Mouse (Mus musculus) bone marrow macrophage, adult 2 months (primary cell): ENCODE data around the gene Nhlh1. TPM values are rescaled to one million over a fixed set of nuclear protein-coding genes. Genes with fewer than 3 reads are reported as not detected.

Source experiments
- H3K27ac ChIP-seq: 2 replicates; pipeline ENCODE4 v1.5.1; 2012; ENCODE audit warnings: low read depth, low read length; ENCODE audit not compliant: insufficient read depth
- H3K4me1 ChIP-seq: 2 replicates; pipeline ENCODE4 v1.6.1; 2012; ENCODE audit warnings: low read length; ENCODE audit not compliant: control insufficient read depth, insufficient read depth
- H3K4me3 ChIP-seq: 2 replicates; pipeline ENCODE4 v1.5.1; 2012; ENCODE audit warnings: mild to moderate bottlenecking, low read length, moderate library complexity; ENCODE audit not compliant: insufficient read depth
- CTCF ChIP-seq: IDR thresholded peaks from 2 replicates; pipeline ENCODE4 v1.5.1; 2012; ENCODE audit warnings: low read depth, mild to moderate bottlenecking, low read length, moderate library complexity
- POLR2A ChIP-seq: IDR thresholded peaks from 2 replicates; pipeline ENCODE4 v1.6.1; 2012; ENCODE audit warnings: mild to moderate bottlenecking, low read depth, low read length, borderline replicate concordance
- polyA plus RNA-seq: library from polyadenylated mRNA; stranded (reverse); fragments of >200 nt; gene quantifications from 2 replicates; pipeline ENCODE4 v1.2.4, GENCODE M21; 2012; ENCODE audit not compliant: missing spikeins, insufficient read depth, insufficient read length

Gene Nhlh1
- polyA plus RNA-seq, 1 experiment: not detected

DNA sequence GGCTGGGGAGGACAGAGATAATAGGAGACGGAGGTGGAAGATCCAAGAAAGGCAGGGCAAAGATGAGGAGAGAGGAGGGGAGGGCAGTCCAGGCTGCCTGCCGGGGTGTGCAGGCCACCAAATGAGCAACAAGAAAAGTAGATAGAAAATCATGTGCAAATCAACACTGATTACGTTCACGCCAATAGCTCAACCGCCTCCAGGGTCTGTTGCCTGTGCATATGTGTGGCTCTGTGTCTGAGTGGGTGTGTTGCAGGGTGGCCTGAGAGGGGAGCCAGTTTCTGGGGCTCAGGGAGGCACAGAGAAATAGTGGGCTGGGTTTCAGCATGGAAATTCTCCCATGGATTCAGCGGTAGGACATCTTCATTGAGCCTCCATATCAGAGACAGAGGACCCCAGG, 948 bp upstream of the Nhlh1 start:
- TF ChIP-seq CTCF (no peak), POLR2A (no peak)
- Histone ChIP-seq H3K27ac (no peak overlapping the region), H3K4me3 (no peak overlapping the region), H3K4me1 (peaks cover 4% of the 10 kb centered on the region; the same call in 1 of the 2 replicates)

DNA sequence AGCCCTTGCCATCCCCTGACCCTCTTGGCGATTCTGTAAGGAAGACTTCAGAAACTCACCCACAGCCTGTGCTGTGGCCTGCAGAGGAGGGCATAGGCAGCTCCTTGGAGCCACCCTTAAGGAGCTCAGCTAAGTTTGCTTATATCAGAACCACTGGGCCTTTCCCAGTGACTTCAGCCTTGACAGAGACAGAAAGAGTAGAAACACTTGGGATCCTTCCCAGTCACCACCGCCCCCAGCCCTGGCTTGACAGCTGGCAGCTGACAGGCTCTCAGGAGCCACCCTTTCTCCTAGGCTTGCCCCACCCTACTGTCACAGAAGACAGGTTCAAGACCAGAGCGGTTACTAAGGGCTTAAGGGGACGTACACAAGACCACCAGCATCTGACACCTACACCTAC, 1.1 kb downstream of the Nhlh1 start:
- no peak overlapping the region for H3K4me3 ChIP-seq
- no peaks in the 10 kb centered on the region; the same call in 1 of the 2 replicates for H3K4me1 ChIP-seq
- TF ChIP-seq CTCF (no peak), POLR2A (no peak)
- no peak overlapping the region for H3K27ac ChIP-seq

DNA sequence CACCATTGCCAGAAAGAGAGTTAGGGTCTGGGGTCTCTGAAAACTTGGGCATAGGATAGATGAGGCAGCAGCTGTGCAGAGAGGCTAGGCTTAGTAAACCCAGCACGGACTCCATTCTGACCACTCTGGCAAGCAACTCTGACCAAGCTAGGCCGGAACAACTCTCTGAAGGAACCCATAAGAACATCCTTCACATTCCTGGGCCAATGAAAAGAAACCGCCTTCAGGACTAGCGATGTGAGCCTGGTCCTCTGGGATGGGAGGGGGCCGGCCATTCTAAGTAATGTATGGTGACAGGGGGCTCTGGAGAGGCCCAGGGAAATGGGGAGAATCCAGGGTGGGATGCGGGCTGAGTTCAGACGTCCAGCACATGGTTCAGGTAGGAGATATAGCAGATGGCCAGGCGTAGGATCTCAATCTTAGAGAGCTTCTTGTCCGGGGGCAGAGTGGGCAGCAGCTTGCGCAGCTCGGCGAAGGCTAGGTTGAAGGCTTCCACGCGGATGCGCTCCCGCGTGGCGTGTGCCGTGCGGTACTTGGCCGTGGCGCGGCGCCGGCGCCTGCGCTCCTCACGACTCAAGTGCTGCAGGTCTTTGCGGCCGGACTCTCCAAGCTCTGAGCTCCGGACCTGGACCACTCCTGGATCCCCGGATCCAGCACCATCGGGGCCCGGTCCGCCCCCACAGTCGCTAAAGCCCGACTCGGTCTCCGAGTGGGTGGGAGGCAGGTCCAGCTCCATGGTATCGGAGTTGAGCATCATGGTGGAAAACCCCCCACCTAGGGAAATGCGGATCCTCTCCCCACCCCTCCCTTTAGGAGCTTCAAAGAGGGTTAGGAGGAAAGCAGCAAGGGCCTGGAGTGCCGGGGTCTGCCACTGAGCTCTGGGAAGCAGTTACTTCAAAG, 3.6 kb downstream of the Nhlh1 start:
- Histone ChIP-seq H3K4me1 (no peaks in the 10 kb centered on the region), H3K27ac (no peak overlapping the region), H3K4me3 (no peak overlapping the region)
- TF ChIP-seq POLR2A: no peak
- TF ChIP-seq CTCF: no peak

DNA sequence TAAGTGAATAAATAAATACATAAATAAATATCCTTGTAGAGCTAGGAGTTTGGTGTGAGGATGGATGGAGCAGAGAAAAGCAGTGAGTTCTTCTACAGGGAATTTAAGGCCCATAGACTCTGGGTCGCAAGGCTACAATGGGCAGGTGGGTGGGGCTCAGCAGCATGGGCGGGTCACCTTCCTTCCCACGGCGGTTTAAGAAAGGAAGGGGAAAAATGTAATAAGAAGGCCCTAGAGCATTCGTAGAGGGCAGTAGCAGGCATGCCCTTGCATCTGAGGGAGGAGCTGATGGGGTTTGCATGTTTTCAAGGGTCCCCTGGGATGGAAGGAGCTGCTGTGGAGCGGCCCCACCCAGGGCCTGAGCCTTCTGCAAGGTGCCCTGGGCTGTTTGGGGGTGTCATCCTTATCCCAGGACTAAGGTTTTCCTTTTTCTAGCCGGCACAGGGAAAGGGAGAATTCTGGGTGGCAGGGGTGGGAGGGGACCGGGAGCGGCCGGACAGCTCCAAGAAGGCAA, 4.5 kb downstream of the Nhlh1 start:
- Histone ChIP-seq H3K4me1 (0 out of 2 replicates have a peak, but pooled peaks cover 3% of the 10 kb centered on the region), H3K4me3 (no peak overlapping the region), H3K27ac (no peak overlapping the region)
- TF ChIP-seq POLR2A (no peak), CTCF (no peak)

DNA sequence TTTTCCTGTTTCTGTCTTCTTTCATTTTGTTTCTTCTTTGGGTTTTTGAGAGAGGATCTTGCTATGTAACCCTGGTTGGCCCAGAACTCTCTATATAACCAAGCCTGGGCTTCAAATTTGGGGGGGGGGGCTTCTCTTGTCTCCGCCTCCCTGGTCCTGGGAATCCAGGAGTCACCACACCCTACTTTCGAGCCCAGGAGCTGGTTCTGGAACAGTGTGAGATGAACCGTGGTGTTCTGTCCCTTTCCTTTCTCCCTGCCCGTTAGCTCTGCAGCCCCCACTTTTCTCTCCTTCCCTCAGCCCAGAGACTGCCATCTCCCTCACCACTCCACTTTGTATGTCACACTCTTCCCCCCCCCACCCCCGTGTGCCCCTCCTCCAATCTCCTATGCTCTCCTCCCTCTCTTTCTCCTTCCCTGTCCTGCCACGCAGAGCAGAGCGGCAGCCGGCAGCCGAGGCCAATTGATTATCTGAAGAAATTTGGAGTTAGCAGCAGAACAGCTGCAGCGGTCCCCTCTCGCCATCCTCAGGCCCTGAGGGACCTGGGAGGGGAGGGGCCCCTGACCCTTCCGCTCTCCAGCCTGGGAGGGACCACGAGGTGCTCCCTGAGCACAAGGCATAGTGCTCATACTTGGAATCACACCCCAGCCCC, 8.1 kb downstream of the Nhlh1 start:
- 0 out of 2 replicates have a peak, but pooled peaks cover 3% of the 10 kb centered on the region for H3K4me1 ChIP-seq
- TF ChIP-seq CTCF (no peak), POLR2A (no peak)
- no peak overlapping the region for H3K4me3 ChIP-seq
- H3K27ac ChIP-seq: no peak overlapping the region

DNA sequence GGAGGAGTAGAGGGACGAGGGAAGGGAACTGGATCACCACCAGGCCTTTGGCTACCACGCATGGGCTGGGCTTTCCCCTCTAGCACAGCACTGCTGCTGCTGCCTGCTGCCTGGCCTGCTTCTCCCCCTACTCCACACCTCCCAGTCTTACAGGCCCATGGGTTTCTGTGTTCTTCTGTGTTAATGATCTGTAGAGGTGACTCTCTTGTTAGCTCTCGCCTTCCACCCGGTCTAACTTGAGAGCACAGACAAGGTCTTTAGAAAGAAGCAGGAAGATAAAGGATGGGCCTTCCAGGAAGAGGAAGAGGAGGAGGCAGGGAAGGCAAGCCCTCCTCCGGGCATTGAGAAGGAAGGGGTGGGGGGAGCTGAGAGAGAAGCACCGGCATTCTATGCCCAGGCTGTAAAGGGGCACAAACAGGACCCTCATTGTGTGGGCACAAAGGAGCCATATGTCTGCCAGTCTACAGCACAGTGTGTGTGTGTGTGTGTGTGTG, 9.1 kb downstream of the Nhlh1 start:
- Histone ChIP-seq H3K4me3 (peak overlapping the region; percentile 30; the same call in 1 of the 2 replicates), H3K27ac (no peak overlapping the region), H3K4me1 (0 out of 2 replicates have a peak, but pooled peaks cover 3% of the 10 kb centered on the region)
- TF ChIP-seq POLR2A (no peak), CTCF (no peak)

DNA sequence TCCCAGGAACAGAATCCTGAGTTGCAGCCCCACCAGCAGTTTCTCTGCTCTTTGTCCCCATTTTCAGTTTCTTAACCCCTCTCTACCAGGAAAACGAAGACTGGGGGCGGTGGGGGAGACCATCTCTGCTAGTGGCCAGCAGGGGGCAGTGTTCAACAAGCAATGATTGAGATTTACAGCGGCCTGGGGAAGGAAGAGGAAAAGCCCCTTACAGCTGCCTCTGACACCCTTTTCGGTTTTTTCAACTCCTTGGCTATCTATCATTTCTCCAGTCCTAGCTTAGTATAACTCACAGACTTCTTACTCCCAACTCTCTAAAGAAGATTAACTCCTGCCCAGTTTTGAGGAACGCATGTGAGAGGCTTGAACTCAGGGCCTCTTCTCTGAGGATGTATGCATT, 10.4 kb downstream of the Nhlh1 start:
- Histone ChIP-seq H3K4me1 (0 out of 2 replicates have a peak, but pooled peaks cover 3% of the 10 kb centered on the region), H3K4me3 (no peak overlapping the region), H3K27ac (no peak overlapping the region)
- no peak for TF ChIP-seq POLR2A
- TF ChIP-seq CTCF: peak; percentile 99

DNA sequence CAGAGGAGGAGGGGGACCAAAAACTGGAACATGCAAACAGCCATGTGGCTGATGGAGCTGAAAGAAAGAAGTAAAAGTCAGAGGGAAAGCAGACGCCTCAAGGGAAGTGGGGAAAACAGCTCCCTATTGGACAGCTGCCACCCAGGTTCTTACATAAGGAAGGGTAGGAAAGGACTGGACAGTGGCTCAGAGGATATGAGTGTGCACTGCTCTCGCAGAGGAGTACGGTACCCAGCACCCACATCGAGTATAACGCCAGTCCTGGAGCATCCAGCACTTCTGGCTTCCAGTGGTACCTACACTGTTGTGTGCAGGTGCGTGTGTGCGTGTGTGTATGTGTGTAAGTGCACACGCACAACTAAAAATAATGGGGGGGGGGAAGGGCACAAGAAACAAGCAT, 11.0 kb downstream of the Nhlh1 start:
- Histone ChIP-seq H3K4me3 (no peak overlapping the region), H3K27ac (no peak overlapping the region), H3K4me1 (0 out of 2 replicates have a peak, but pooled peaks cover 3% of the 10 kb centered on the region)
- TF ChIP-seq POLR2A (no peak), CTCF (no peak)

DNA sequence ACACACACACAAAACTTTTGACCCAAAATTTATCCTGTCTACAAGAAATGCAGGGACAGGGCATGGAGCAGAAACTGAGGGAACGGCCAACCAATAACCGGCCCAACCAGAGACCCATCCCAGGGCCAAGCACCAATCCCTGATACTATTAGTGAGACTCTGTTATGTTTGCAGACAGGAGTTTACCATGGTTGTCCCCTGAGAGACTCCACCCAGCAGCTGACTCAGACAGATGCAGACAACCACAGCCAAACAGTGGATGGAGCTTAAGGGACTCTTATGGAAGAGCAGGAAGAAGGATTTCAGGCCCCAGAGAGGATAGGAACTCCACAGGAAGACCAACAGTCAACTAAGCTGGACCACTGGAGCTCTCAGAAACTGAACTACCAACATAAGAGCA, 27.5 kb downstream of the Nhlh1 start:
- TF ChIP-seq POLR2A: no peak
- TF ChIP-seq CTCF: no peak
- H3K4me3 ChIP-seq: no peak overlapping the region

DNA sequence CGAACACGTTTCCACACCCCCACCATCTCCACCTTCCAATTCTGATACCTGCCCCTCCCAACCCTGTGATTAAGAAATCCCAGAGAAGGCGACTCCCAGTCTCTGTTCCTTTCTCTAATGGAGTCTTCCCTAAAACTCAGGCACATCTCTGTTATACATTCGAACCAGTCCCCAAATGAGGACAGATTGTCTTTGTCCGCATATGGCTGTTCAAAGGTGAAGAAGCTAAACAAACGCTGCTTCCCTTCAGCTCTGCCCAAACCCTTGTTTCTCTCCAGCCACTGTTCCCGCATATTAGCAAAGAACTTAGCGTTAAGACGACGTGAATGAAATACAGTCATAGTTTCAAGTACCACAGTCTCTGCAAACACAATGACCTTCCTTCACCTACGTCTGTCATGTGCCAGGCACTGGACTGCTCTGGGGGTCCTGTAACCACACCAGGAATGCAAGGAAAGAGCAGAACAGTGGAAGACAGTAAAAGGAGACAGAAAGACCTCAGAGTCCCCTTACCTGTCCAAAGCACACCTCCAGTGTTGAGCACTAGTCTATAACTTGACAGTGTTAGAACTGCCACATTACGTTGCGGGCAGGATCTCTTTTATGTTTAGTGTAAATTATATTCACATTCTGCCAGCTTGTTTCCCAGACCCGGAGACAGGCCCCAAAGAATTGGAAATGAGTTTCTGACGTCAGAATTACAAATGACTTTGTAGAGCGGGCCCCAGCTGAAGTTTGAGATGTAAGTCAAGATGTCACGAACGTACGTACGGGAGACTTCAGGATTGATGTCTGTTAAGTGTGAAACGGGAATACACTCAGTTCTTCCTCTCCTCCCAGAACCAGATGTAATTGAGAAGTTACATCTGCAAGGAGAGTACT, 28.7 kb downstream of the Nhlh1 start, which contains the start of gene Vangl2:
Gene Vangl2, minus strand, starts transcription at position 51 of the 882 bp plus-strand sequence.
- no peak for TF ChIP-seq POLR2A
- no peak for TF ChIP-seq CTCF
- Histone ChIP-seq H3K4me1 (no peaks in the 10 kb centered on the region), H3K4me3 (peak within 1 kb of the TSS; percentile 24; the same call in 1 of the 2 replicates), H3K27ac (no peak within 1 kb of the TSS)

More for the DNA sequence above, 27.5 kb downstream of the Nhlh1 start:
- Histone ChIP-seq H3K27ac (no peak overlapping the region), H3K4me1 (no peaks in the 10 kb centered on the region)
